Mouse (Mus musculus) adipose tissue, adult 10 weeks (tissue): Measurements from ENCODE around the gene Serpinb6b. TPM values are rescaled to one million over a fixed set of nuclear protein-coding genes. Genes with fewer than 3 reads are reported as not detected.

ENCODE experiments used
- polyA plus RNA-seq: library from polyadenylated mRNA; stranded (reverse); fragments of 350-450 nt; fragmentation: Illumina TruSeq; extraction: RNeasy Lipid Tissue Mini Kit (QIAGEN cat#74804); gene quantifications from one replicate; pipeline ENCODE4 v1.2.3, GENCODE M21; 2014; ENCODE audit warnings: low read depth, low replicate concordance

Gene Serpinb6b
- 16.3 TPM for polyA plus RNA-seq

GRCm38 (mm10) chr13:32964989-32965811 lies at the start of gene Serpinb6b:
Gene Serpinb6b (plus strand): TSS chr13:32965209.

GRCm38 (mm10) chr13:33002950-33003349 lies 37.9 kb downstream of the Serpinb6b start, which contains the start of gene Serpinb9:
Gene Serpinb9 (plus strand): TSS chr13:33003250.

GRCm38 (mm10) chr13:33027244-33027643 lies 62.2 kb downstream of the Serpinb6b start, which contains the start of gene Serpinb9b:
Gene Serpinb9b (plus strand): TSS chr13:33027416.

Other genes starting within 250 kb of the Serpinb6b start
- gene Mylk4, start 181.3 kb upstream of the Serpinb6b start, polyA plus RNA-seq: 0.21 TPM
- gene Wrnip1, start 163.2 kb upstream of the Serpinb6b start, polyA plus RNA-seq: 22.4 TPM
- gene D930007J09Rik, start 162.4 kb upstream of the Serpinb6b start, polyA plus RNA-seq: 1.3 TPM
- 7.8 TPM for gene Serpinb1a, start 114.0 kb upstream of the Serpinb6b start, polyA plus RNA-seq
- gene Serpinb1c, start 67.0 kb upstream of the Serpinb6b start, polyA plus RNA-seq: not detected
- 26.2 TPM for gene Serpinb9, start 38.0 kb downstream of the Serpinb6b start, polyA plus RNA-seq
- 0.15 TPM for gene Serpinb9b, start 62.2 kb downstream of the Serpinb6b start, polyA plus RNA-seq
- gene Serpinb1b, start 113.4 kb downstream of the Serpinb6b start, polyA plus RNA-seq: 1.6 TPM
- gene Serpinb9c, start 194.5 kb downstream of the Serpinb6b start, polyA plus RNA-seq: not detected
- gene Serpinb9d, start 227.8 kb downstream of the Serpinb6b start, polyA plus RNA-seq: not detected